Mouse (Mus musculus) lung, adult 2 months (tissue): ENCODE measurements at regions not wholly inside any gene's neighbourhood (a gene's known extent, or its start where the extent isn't known, plus 50 kb on each side); places are given as distances from the start of the nearest gene placed in this dataset.

Source experiments
- CTCF ChIP-seq: fragments of 200-500 bp; IDR thresholded peaks from 2 replicates; pipeline ENCODE4 v1.5.1; 2011; ENCODE audit warnings: mild to moderate bottlenecking, low read length, control low read depth; ENCODE audit not compliant: insufficient read depth
- POLR2A ChIP-seq: fragments of 200-500 bp; IDR thresholded peaks from 2 replicates; pipeline ENCODE4 v1.6.1; 2011; ENCODE audit warnings: low read depth, mild to moderate bottlenecking, control low read depth, low read length, borderline replicate concordance; ENCODE audit errors: extremely low read depth

DNA sequence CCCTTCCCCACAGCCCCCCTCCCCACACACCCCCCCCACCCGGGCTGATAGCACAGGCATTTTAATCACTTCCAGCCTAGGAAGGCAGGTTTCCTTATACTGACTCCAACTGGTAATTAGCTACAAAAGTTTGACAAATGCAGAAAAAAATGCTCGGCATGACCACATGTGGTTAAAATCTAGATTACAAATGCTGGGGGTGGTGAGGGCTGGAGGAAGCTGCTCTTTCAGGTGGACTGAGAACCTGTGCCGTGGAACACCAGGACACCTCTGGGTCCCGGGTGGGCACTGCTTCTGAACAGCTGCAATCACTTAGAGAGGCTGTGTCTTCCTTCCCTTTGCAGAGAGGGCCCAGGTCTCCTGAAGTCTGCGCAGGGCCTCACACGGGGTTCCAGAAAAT lies 358.7 kb downstream of the Nuak1 start:
- TF ChIP-seq CTCF (no peak), POLR2A (no peak)
